Mouse (Mus musculus) cerebellum, adult 2 months (tissue): ENCODE measurements at regions not wholly inside any gene's neighbourhood (a gene's known extent, or its start where the extent isn't known, plus 50 kb on each side); places are given as distances from the start of the nearest gene placed in this dataset.
A peak's percentile ranks its signal among the peaks of the same experiment; 100 is the strongest.

ENCODE experiments used
- DNase-seq, 2 experiments: peaks; one replicate each; pipeline ENCODE4 v3.0.0; 2021
- H3K27ac ChIP-seq: fragments of 200-500 bp; 2 replicates; pipeline ENCODE4 v1.5.1; 2012; ENCODE audit warnings: low read length, control low read depth, inconsistent platforms; ENCODE audit not compliant: insufficient read depth
- H3K27me3 ChIP-seq: fragments of 200-500 bp; 2 replicates; pipeline ENCODE4 v1.6.1; 2012; ENCODE audit warnings: inconsistent platforms, mild to moderate bottlenecking, low read length, moderate library complexity; ENCODE audit not compliant: control insufficient read depth, insufficient read depth
- H3K4me1 ChIP-seq: fragments of 200-500 bp; 2 replicates; pipeline ENCODE4 v1.6.1; 2011; ENCODE audit warnings: low read length; ENCODE audit not compliant: control insufficient read depth, insufficient read depth
- H3K4me3 ChIP-seq: fragments of 200-500 bp; replicated peaks from 2 replicates; pipeline ENCODE3; 2011; ENCODE audit warnings: mild to moderate bottlenecking, low read depth, low read length, control low read depth; ENCODE audit not compliant: insufficient read depth
- CTCF ChIP-seq: fragments of 200-500 bp; IDR thresholded peaks from 2 replicates; pipeline ENCODE4 v1.5.1; 2011; ENCODE audit warnings: low read depth, mild to moderate bottlenecking, control low read depth, low read length, moderate library complexity, borderline replicate concordance; ENCODE audit not compliant: insufficient read depth
- POLR2A ChIP-seq: fragments of 200-500 bp; IDR thresholded peaks from 2 replicates; pipeline ENCODE4 v1.6.1; 2011; ENCODE audit warnings: low read length, control low read depth, borderline replicate concordance; ENCODE audit not compliant: insufficient read depth
- WGBS: fragments of 180-500 bp; shearing (Covaris S2); methylation state at CpG from one replicate; pipeline ENCODE4 v1.1.7; 2018; 5-methylcytosine and 5-hydroxymethylcytosine counted together

- Histone ChIP-seq H3K27me3 (no peaks in the 10 kb centered on the region), H3K4me1 (no peaks in the 10 kb centered on the region), H3K4me3 (no peak overlapping the region), H3K27ac (no peak overlapping the region)
- 82% methylated on average over 7 of the region's 7 CpGs for WGBS
- TF ChIP-seq CTCF = no peak
- TF ChIP-seq POLR2A = no peak
- no peak for DNase-seq
These were observed 245.2 kb upstream of the Meox2 start for GRCm38 (mm10) chr12:36863113-36863512.

- H3K27me3 ChIP-seq = no peaks in the 10 kb centered on the region
- no peak for DNase-seq
- no peaks in the 10 kb centered on the region for H3K4me1 ChIP-seq
- 91% methylated on average over 1 of the region's 1 CpGs for WGBS
- no peak overlapping the region for H3K4me3 ChIP-seq
- H3K27ac ChIP-seq = no peak overlapping the region
- no peak for TF ChIP-seq CTCF
- TF ChIP-seq POLR2A = no peak
These were observed 227.6 kb upstream of the Meox2 start for GRCm38 (mm10) chr12:36880724-36881123.

- no peaks in the 10 kb centered on the region for H3K4me1 ChIP-seq
- no peak overlapping the region for H3K27ac ChIP-seq
- no peaks in the 10 kb centered on the region for H3K27me3 ChIP-seq
- no peak overlapping the region for H3K4me3 ChIP-seq
- TF ChIP-seq CTCF (no peak), POLR2A (no peak)
- DNase-seq = no peak
These were observed 195.0 kb upstream of the Meox2 start for GRCm38 (mm10) chr12:36913364-36913763.

GRCm38 (mm10) chr12:36917576-36918106 is 190.7 kb upstream of the Meox2 start:
- TF ChIP-seq CTCF = no peak
- no peak for TF ChIP-seq POLR2A
- WGBS = 29% methylated on average over 1 of the region's 1 CpGs
- no peak overlapping the region for H3K27ac ChIP-seq
- H3K27me3 ChIP-seq = no peaks in the 10 kb centered on the region
- no peak for DNase-seq
- no peaks in the 10 kb centered on the region for H3K4me1 ChIP-seq
- H3K4me3 ChIP-seq = no peak overlapping the region

- no peak for TF ChIP-seq POLR2A
- TF ChIP-seq CTCF = no peak
- no peak for DNase-seq
- no peaks in the 10 kb centered on the region for H3K27me3 ChIP-seq
- WGBS = 23% methylated on average over 5 of the region's 5 CpGs
- no peak overlapping the region for H3K27ac ChIP-seq
- no peak overlapping the region for H3K4me3 ChIP-seq
- no peaks in the 10 kb centered on the region for H3K4me1 ChIP-seq
These were observed 190.0 kb upstream of the Meox2 start for GRCm38 (mm10) chr12:36918294-36918876.

GRCm38 (mm10) chr12:36923558-36923957 is 184.8 kb upstream of the Meox2 start:
- no peaks in the 10 kb centered on the region for H3K4me1 ChIP-seq
- WGBS = 92% methylated on average over 2 of the region's 2 CpGs
- no peak for TF ChIP-seq CTCF
- TF ChIP-seq POLR2A = no peak
- no peaks in the 10 kb centered on the region for H3K27me3 ChIP-seq
- H3K27ac ChIP-seq = no peak overlapping the region
- no peak overlapping the region for H3K4me3 ChIP-seq
- no peak for DNase-seq

GRCm38 (mm10) chr12:36926225-36926624 is 182.1 kb upstream of the Meox2 start:
- 74% methylated on average over 4 of the region's 4 CpGs for WGBS
- TF ChIP-seq CTCF (no peak), POLR2A (no peak)
- no peak for DNase-seq

GRCm38 (mm10) chr12:36933118-36933610 is 175.2 kb upstream of the Meox2 start:
- 4% methylated on average over 6 of the region's 6 CpGs for WGBS
- TF ChIP-seq POLR2A (no peak), CTCF (no peak)
- no peak overlapping the region for H3K27ac ChIP-seq
- no peaks in the 10 kb centered on the region for H3K27me3 ChIP-seq
- peaks cover 4% of the 10 kb centered on the region for H3K4me1 ChIP-seq
- H3K4me3 ChIP-seq = no peak overlapping the region
- peak; percentile 17 to 30 for DNase-seq

More at GRCm38 (mm10) chr12:36926225-36926624, 182.1 kb upstream of the Meox2 start:
- no peaks in the 10 kb centered on the region for H3K4me1 ChIP-seq
- H3K27ac ChIP-seq = no peak overlapping the region
- H3K27me3 ChIP-seq = no peaks in the 10 kb centered on the region
- no peak overlapping the region for H3K4me3 ChIP-seq
